Mouse (Mus musculus) E14TG2a.4 (cell line): ENCODE measurements around the gene Fbxw4.
A peak's percentile ranks its signal among the peaks of the same experiment; 100 is the strongest.

Experiments used
- H3K27me3 ChIP-seq: 2 replicates; pipeline ENCODE4 v1.6.1; 2014; ENCODE audit warnings: low read length, control low read depth; ENCODE audit not compliant: insufficient read depth
- H3K36me3 ChIP-seq: 2 replicates; pipeline ENCODE4 v1.6.1; 2014; ENCODE audit warnings: low read length, control low read depth; ENCODE audit not compliant: insufficient read depth
- H3K4me1 ChIP-seq: replicated peaks from 2 replicates; pipeline ENCODE4 v1.6.1; 2014; ENCODE audit warnings: low read depth, low read length, control low read depth
- H3K4me3 ChIP-seq: replicated peaks from 2 replicates; pipeline ENCODE4 v1.5.1; 2014; ENCODE audit warnings: mild to moderate bottlenecking, low read length
- H3K9me3 ChIP-seq: 2 replicates; pipeline ENCODE4 v1.6.1; 2014; ENCODE audit warnings: low read length, control low read depth
- CTCF ChIP-seq: conservative IDR thresholded peaks from 2 replicates; pipeline ENCODE4 v1.5.1; 2014; ENCODE audit warnings: low read length
- NANOG ChIP-seq: IDR thresholded peaks from 2 replicates; pipeline ENCODE4 v1.6.1; 2014; ENCODE audit warnings: borderline replicate concordance, low read length, mixed read lengths
- POU5F1 ChIP-seq: IDR thresholded peaks from 2 replicates; pipeline ENCODE4 v1.6.1; 2014; ENCODE audit warnings: low read length, borderline replicate concordance

Fbxw4 gene

GRCm38 (mm10) chr19:45586850-45587249, 73.3 kb downstream of the Fbxw4 start:
- H3K9me3 ChIP-seq: no peaks in the 10 kb centered on the region
- H3K36me3 ChIP-seq: no peaks in the 10 kb centered on the region
- H3K27me3 ChIP-seq: peaks cover 3% of the 10 kb centered on the region; the same call in 1 of the 2 replicates
- peaks cover 25% of the 10 kb centered on the region for H3K4me1 ChIP-seq
- H3K4me3 ChIP-seq: no peak overlapping the region
- TF ChIP-seq POU5F1: no peak
- TF ChIP-seq CTCF: no peak
- no peak for TF ChIP-seq NANOG

- Histone ChIP-seq H3K27me3 (peaks cover 3% of the 10 kb centered on the region; the same call in 1 of the 2 replicates), H3K4me1 (peaks cover 35% of the 10 kb centered on the region), H3K4me3 (no peak overlapping the region), H3K36me3 (no peaks in the 10 kb centered on the region), H3K9me3 (no peaks in the 10 kb centered on the region)
- no peak for TF ChIP-seq CTCF
- no peak for TF ChIP-seq POU5F1
- TF ChIP-seq NANOG: no peak
These were observed 75.1 kb downstream of the Fbxw4 start for GRCm38 (mm10) chr19:45584856-45585620.

GRCm38 (mm10) chr19:45583136-45583535, 77.0 kb downstream of the Fbxw4 start:
- H3K4me3 ChIP-seq: no peak overlapping the region
- peaks cover 51% of the 10 kb centered on the region for H3K4me1 ChIP-seq
- H3K9me3 ChIP-seq: no peaks in the 10 kb centered on the region
- peaks cover 10% of the 10 kb centered on the region for H3K36me3 ChIP-seq
- TF ChIP-seq NANOG: no peak
- TF ChIP-seq POU5F1: no peak
- TF ChIP-seq CTCF: no peak
- peaks cover 3% of the 10 kb centered on the region; the same call in 1 of the 2 replicates for H3K27me3 ChIP-seq

- peaks cover 3% of the 10 kb centered on the region; the same call in 1 of the 2 replicates for H3K27me3 ChIP-seq
- no peaks in the 10 kb centered on the region for H3K9me3 ChIP-seq
- no peak overlapping the region for H3K4me3 ChIP-seq
- TF ChIP-seq CTCF: no peak
- no peak for TF ChIP-seq NANOG
- TF ChIP-seq POU5F1: no peak
- peaks cover 57% of the 10 kb centered on the region for H3K4me1 ChIP-seq
- peaks cover 20% of the 10 kb centered on the region for H3K36me3 ChIP-seq
These were observed 78.0 kb downstream of the Fbxw4 start for GRCm38 (mm10) chr19:45582161-45582560.

- Histone ChIP-seq H3K4me1 (peaks cover 60% of the 10 kb centered on the region), H3K27me3 (peaks cover 3% of the 10 kb centered on the region; the same call in 1 of the 2 replicates), H3K36me3 (peaks cover 26% of the 10 kb centered on the region), H3K4me3 (no peak overlapping the region), H3K9me3 (no peaks in the 10 kb centered on the region)
- peak; percentile 71 for TF ChIP-seq CTCF
- no peak for TF ChIP-seq POU5F1
- no peak for TF ChIP-seq NANOG
These were observed 78.9 kb downstream of the Fbxw4 start for GRCm38 (mm10) chr19:45581257-45581656.

GRCm38 (mm10) chr19:45580235-45580634, 79.9 kb downstream of the Fbxw4 start:
- TF ChIP-seq CTCF (no peak), NANOG (no peak), POU5F1 (no peak)
- peaks cover 33% of the 10 kb centered on the region for H3K36me3 ChIP-seq
- no peaks in the 10 kb centered on the region for H3K27me3 ChIP-seq
- H3K9me3 ChIP-seq: no peaks in the 10 kb centered on the region
- H3K4me1 ChIP-seq: peaks cover 65% of the 10 kb centered on the region
- H3K4me3 ChIP-seq: no peak overlapping the region

- TF ChIP-seq CTCF: no peak
- TF ChIP-seq POU5F1: no peak
- no peak for TF ChIP-seq NANOG
- no peaks in the 10 kb centered on the region for H3K27me3 ChIP-seq
- no peak overlapping the region for H3K4me3 ChIP-seq
- H3K36me3 ChIP-seq: peaks cover 34% of the 10 kb centered on the region
- H3K4me1 ChIP-seq: peaks cover 73% of the 10 kb centered on the region
- no peaks in the 10 kb centered on the region for H3K9me3 ChIP-seq
These were observed 80.7 kb downstream of the Fbxw4 start for GRCm38 (mm10) chr19:45579416-45579815.

- TF ChIP-seq POU5F1 (no peak), CTCF (no peak), NANOG (no peak)
These were observed 81.1 kb downstream of the Fbxw4 start for GRCm38 (mm10) chr19:45578976-45579375.

GRCm38 (mm10) chr19:45577141-45577750, 82.9 kb downstream of the Fbxw4 start:
- Histone ChIP-seq H3K27me3 (no peaks in the 10 kb centered on the region), H3K9me3 (no peaks in the 10 kb centered on the region), H3K4me1 (peaks cover 84% of the 10 kb centered on the region), H3K36me3 (peaks cover 41% of the 10 kb centered on the region), H3K4me3 (no peak overlapping the region)
- no peak for TF ChIP-seq POU5F1
- no peak for TF ChIP-seq NANOG
- TF ChIP-seq CTCF: no peak

More at GRCm38 (mm10) chr19:45578976-45579375, 81.1 kb downstream of the Fbxw4 start:
- peaks cover 77% of the 10 kb centered on the region for H3K4me1 ChIP-seq
- no peaks in the 10 kb centered on the region for H3K9me3 ChIP-seq
- H3K27me3 ChIP-seq: no peaks in the 10 kb centered on the region
- H3K4me3 ChIP-seq: no peak overlapping the region
- peaks cover 36% of the 10 kb centered on the region for H3K36me3 ChIP-seq
